Comparison of ENCODE assay signal across 9 mouse cellular contexts in the genomic region with DNA sequence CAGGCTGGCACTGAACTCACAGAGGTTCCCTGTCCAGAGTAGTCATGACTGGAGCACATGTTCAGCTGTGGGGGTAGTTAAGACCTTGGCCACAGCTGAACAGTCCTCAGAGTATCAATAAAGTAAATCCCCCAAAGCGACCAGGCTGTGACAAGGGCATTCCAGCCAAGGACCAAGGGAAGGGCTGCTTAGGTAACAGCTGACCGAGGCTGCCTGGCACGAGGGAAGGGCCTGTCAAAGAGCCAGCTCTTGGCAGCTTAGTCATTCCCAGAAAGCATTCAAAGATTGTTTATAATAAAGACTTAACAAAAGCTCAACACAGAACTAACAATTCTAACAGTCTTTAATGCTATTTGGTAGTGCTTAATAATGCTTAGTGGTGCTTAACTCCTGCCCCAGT. TPM values are rescaled to one million over a fixed set of nuclear protein-coding genes. Genes with fewer than 3 reads are reported as not detected.
A peak's percentile ranks its signal among the peaks of the same experiment; 100 is the strongest.
DNase-seq lines count a peak whose midpoint lies in the region; ATAC-seq and TF ChIP-seq lines count a peak whose summit lies in the region.
"Had no signal": no experiment of that assay in that cellular context is flagged by ENCODE, and none has a peak within 500 bp of the region (broad histone marks: within the 10 kb centered on the region; RNA-seq: fewer than 3 reads in every experiment).

No protein-coding gene starts in this region.

- no peak for TF ChIP-seq CTCF in kidney, adult 2 months (conservative IDR thresholded peaks at IDR 0.05; ENCODE audit: insufficient read depth, insufficient read length, low read depth, low read length)

- no peak overlapping the region for H3K4me2 ChIP-seq in kidney, embryonic 16.5 days (replicated peaks; ENCODE audit: low read depth, low read length)

- WGBS in kidney, adult 2 months, result 45% methylated on average over 3 of the region's 3 CpGs
- 69% methylated on average over 3 of the region's 3 CpGs for WGBS in kidney, embryonic 16.5 days

- no peak for ATAC-seq in kidney, embryonic 16.5 days (ENCODE audit: low FRiP score, low TSS enrichment)
- no peak for ATAC-seq in CD4-positive, CD25-positive, alpha-beta regulatory T cell, adult 4 months

- no peak for TF ChIP-seq POLR2A in kidney, adult 2 months (IDR thresholded peaks at IDR 0.05; ENCODE audit: low read depth, low read length)

- peak; percentile 65 for DNase-seq in kidney, adult 2 months
- DNase-seq in adrenal gland, adult 8-10 months, result peak; percentile 80
- DNase-seq in kidney, postnatal 10 days, result peak; percentile 38
- DNase-seq in ovary, postnatal 36 days (ENCODE audit: low spot score), result peak; percentile 54
- DNase-seq in gastrocnemius, postnatal 25 days, result no peak
- DNase-seq: right cerebral cortex, postnatal 25 days had no signal

- H3K9me3 ChIP-seq in kidney, embryonic 16.5 days (ENCODE audit: low read length), result no peaks in the 10 kb centered on the region
- H3K9me3 ChIP-seq: hindbrain, embryonic 10.5 days had no signal

- H3K9ac ChIP-seq in kidney, embryonic 16.5 days (replicated peaks; ENCODE audit: low read length), result no peak overlapping the region

- no peak overlapping the region for H3K4me3 ChIP-seq in kidney, adult 2 months (ENCODE audit: insufficient read depth, low read depth, low read length)
- no peak overlapping the region for H3K4me3 ChIP-seq in kidney, embryonic 16.5 days (ENCODE audit: low read length)
- H3K4me3 ChIP-seq: hindbrain, embryonic 10.5 days had no signal

- H3K27me3 ChIP-seq in kidney, adult 2 months (replicated peaks; ENCODE audit: control insufficient read depth, insufficient read depth, low read length), result no peaks in the 10 kb centered on the region
- H3K27me3 ChIP-seq in kidney, embryonic 16.5 days (ENCODE audit: insufficient read depth, low read length), result no peaks in the 10 kb centered on the region

- no peaks in the 10 kb centered on the region for H3K4me1 ChIP-seq in kidney, adult 2 months (ENCODE audit: control insufficient read depth, insufficient read depth, low read length)
- peaks cover 4% of the 10 kb centered on the region; the same call in 1 of the 2 replicates for H3K4me1 ChIP-seq in kidney, embryonic 16.5 days (ENCODE audit: insufficient read depth, low read length)

- H3K27ac ChIP-seq in kidney, adult 2 months (ENCODE audit: insufficient read depth, low read depth, low read length), result no peak overlapping the region
- no peak overlapping the region for H3K27ac ChIP-seq in kidney, embryonic 16.5 days (ENCODE audit: low read length)
- H3K27ac ChIP-seq: hindbrain, embryonic 10.5 days had no signal

- no peaks in the 10 kb centered on the region for H3K36me3 ChIP-seq in kidney, adult 2 months (ENCODE audit: control insufficient read depth, insufficient read depth, low read length)
- no peaks in the 10 kb centered on the region for H3K36me3 ChIP-seq in kidney, embryonic 16.5 days (ENCODE audit: insufficient read depth, low read length)
- H3K36me3 ChIP-seq: hindbrain, embryonic 10.5 days had no signal

RNA-seq across cellular contexts. Expression of gene Zfp90, which starts 22.7 kb away (rescaled TPM):
- 1.9 TPM in 2 replicates for polyA plus RNA-seq in kidney, adult 2 months (2012; rRNA removed)
- 19.3 and 19.8 TPM in 2 replicates for polyA plus RNA-seq in kidney, embryonic 16.5 days (2015; fragmentation: Nextera tagmentation; extraction: Ambion mirVana)
- total RNA-seq in adrenal gland, adult 8-10 months (2022), result 10 to 100 TPM in 2 of 4 experiments, 1 to 10 TPM in 2; 6.4 to 12.4 (median 8.9) TPM
- 1 to 10 TPM; 4.1 to 6.1 TPM for polyA plus RNA-seq in CD4-positive, CD25-positive, alpha-beta regulatory T cell, adult 4 months (2017; shearing (Covaris generic))
- total RNA-seq in gastrocnemius, postnatal 25 days (2021), result 1 to 10 TPM; 1.4 to 2.0 TPM
